Mouse (Mus musculus) urinary bladder, postnatal 36 days (tissue): Measurements from ENCODE around the gene Wdr27.
A peak's percentile ranks its signal among the peaks of the same experiment; 100 is the strongest.
"Not testable (repeated sequence)": the region's sequence is repeated elsewhere in the genome, so short reads cannot be mapped to it uniquely, and the experiment has no call there.

ENCODE experiments used
- DNase-seq, 2 experiments: peaks; one replicate each; pipeline ENCODE4 v3.0.0; 2022; ENCODE audit warnings: low spot score in 2 of 2, mixed read lengths in 1 of 2

Wdr27 gene

DNA sequence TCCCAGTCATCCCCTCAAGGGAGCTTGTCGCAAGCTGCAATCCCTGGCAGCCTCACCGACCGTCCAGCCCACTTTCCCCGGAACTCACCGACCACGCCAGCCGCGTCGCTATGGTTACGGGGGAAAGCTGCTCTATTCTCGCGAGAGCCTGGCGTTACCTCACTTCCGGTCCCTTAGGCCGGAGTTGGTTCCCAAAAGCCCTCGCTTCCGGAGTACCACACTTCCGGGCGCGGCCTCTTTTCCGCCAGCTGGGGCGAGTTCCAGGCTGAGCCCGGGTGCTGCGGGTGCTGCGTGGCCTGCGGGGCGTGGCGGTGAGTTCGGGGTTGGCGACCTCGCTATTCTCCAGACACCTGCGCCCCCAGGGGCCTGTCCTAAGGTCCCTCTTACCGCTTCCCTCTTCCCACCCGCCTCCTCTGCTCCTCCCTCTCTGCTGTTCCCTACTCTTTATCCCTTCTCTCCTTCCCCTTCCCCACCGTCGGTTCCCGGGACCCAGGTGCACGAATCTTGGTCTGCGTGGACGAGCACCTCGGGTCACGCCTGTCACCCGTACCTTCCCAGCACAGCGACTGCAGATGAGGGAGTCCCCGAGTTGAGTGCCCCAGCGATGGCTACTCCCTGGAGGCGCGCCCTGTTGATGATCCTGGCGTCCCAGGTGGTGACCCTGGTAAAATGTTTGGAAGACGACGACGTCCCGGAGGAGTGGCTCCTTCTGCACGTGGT, at the start of gene Wdr27, which contains the start of gene 1600012H06Rik:
Gene Wdr27, minus strand, starts transcription at position 150 of the 720 bp plus-strand sequence.
Gene 1600012H06Rik, plus strand, starts transcription at position 176 of the 720 bp plus-strand sequence.
- DNase-seq, result peak; percentile 98 to 99

DNA sequence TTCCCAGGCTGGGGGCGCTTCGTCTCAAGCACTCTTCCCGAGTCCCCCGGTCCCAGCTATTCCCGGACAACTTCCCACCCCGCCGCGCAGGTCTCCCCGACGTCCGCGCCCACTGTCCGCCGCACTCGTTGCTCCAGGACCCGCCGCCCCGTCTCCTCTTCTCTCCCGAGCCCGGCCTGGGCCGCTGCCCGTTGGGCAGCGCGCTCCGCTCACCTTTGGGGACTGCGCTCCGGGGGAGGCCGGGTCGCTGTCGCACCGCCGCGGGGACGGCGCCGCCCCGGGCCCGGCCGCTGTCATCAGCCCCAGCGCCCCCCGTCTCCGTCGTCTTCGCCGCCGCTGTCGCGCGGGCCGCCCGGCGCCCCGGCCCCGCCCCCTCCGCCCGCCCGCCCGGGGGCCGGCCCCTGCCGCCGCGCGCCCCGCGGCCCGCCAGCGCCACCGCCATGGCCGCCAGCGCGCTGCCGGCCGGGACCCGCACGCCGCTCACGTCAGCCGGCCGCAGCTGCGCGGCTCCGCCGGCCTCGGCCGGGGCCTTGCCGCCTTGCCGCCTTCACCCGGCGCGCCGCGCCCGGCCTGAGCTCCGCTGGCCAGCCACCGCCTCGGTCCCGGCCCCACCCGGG, 49.7 kb upstream of the Wdr27 start:
- DNase-seq, result not testable (repeated sequence)

DNA sequence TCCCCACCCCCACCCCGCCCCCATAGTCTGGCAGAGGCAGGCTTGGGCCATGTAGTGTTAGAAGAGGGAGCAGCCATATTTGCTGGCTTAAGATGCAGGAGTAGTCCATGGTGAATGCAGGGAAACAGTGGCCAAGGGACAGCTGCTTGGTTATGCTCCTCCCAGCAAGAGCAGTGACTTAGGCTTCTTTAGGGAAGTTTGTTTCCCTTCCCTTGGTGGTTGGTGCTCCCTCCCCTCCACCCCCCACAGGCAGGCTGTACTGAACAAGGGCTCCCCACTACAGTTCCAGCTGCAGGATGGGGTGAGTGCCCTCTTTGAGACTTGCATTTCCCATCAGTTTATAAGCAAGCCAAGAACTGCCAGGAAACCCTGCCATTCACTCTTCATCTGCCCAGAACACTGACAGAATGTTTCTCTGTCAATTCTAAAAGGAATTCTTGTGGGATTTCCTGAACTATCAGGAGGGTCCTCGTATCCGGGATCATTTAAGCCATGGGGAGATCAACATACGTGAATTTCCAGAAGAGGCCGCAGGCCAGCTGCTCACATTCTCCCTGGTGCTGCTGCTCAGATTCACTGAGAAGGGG, 47.3 kb upstream of the Wdr27 start:
- not testable (repeated sequence) for DNase-seq

DNA sequence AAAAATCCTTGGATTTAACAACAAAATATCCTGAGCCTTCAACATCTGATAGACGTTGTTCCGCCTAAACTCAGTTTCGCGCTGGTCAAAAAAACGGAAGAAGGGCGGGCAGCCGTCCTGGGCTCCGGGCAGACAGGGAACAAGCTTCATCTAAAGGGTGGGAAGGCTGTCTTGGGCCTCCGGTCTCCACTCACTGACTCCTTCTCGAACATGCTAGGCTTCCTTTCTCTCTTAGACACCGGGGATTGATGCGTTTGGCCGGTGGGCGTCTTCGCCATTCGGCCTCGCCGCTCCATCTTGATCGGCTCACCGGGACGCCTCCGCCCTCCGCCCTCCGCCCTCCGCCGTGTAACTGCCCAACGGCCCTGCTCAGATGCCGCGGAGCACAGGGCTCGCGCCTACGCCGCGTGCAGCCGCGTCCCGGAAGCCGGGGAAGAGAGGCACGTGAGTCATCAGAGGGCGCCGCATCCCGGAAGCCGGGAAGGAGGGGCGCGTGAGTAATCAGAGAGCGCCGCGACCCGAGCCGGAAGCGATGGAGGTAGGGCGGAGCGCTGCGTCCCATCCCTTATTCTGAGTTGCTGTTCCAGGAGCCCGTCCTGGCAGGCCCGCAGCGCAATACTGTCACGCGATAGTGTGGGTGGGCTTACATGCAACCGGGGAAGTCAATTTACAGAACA, 35.5 kb upstream of the Wdr27 start, which contains the start of the genes 9030025P20Rik and Gm3417:
Gene 9030025P20Rik, plus strand, starts transcription at position 107 of the 677 bp plus-strand sequence.
Gene Gm3417, minus strand, starts transcription at position 429 of the 677 bp plus-strand sequence.
- DNase-seq, result not testable (repeated sequence)

DNA sequence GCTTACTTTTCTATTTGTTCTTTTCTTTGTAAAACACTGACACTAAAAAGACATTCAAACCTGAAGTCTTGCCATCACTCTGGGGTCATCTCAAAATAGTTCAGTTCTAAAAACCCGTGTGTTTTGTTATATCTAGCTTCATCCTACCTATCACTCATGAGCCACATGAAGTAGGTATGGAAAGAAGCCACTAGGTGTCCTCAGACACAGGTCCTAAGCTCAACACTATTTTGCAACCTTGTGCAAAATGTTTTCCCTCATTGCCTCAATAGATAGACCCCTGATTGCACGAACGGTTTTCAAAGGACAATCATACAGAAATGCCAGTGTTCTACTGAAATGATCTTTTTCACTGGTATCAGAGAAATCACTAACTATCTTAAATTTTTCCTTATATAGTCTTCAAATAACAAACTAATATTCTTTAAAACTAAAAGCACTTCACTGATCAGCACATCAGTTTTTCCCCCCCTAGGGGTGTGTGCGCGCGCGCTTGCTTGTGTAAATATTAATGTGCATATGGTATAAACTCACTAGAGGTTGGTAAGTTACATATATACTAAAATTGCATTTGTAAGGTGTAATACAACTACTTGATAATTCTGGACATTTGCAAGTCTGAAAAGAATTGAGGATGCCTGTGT, 34.9 kb upstream of the Wdr27 start:
- not testable (repeated sequence) for DNase-seq

DNA sequence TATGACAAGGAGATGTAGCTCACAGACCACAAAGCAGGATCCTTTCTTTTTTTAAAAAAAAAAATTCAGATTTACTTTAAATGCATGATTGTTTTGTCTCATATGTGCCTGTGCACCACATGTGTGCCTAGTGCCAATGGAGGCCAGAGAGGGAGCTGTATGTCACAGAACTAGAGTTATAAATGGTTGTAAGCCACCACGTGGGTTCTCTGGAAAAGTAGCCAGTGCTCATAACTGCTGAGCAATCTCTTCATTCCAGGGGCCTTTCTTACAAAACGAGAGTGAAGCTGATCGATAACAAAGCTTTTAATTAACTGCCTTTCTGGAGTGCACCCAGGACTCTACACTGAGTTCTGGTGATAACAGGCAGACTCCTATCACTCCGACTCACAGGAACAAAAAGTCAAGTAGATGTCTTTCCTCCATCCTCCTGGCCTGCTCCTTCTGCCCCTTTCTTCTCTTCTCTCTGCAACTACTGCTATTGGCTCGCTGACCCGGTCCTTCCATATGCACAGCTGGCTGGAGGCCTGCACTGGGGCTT, 25.5 kb upstream of the Wdr27 start:
- not testable (repeated sequence) for DNase-seq

DNA sequence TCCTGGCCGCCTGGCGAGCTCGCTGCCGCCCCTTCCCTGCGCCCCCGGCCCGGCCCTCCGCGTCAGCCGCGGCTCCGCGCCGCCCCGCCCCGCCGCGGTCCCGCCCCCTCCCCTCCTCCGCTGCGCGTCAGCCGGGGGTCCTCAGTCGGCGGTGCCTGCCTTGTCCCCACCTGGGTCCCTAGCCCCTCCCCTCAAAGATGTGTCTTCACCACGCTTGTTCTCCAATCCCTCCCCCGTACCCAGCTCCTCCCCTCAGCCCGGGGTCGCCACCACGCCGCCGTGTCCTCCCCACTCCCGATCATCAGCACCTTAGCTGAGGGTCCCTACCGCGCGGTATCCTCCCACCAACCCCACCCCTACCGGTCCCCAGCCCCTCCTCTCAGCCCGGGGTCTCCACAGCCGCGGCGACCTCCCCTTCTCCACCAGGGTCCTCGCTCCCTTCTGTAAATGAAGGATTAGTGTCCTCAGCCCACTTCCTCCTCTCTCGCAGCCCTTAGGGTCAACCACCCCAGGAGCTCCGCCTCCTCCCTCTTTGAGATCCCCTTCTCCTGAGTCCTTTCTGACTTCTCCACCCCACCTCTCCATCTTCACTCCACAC, 18.7 kb upstream of the Wdr27 start:
- not testable (repeated sequence) for DNase-seq

DNA sequence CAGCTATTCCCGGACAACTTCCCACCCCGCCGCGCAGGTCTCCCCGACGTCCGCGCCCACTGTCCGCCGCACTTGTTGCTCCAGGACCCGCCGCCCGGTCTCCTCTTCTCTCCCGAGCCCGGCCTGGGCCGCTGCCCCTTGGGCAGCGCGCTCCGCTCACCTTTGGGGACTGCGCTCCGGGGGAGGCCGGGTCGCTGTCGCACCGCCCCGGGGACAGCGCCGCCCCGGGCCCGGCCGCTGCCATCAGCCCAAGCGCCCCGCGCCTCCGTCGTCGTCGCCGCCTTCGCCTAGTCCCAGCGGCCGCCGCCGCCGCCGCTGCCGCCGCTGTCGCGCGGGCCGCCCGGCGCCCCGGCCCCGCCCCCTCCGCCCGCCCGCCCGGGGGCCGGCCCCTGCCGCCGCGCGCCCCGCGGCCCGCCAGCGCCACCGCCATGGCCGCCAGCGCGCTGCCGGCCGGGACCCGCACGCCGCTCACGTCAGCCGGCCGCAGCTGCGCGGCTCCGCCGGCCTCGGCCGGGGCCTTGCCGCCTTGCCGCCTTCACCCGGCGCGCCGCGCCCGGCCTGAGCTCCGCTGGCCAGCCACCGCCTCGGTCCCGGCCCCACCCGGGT, 18.1 kb upstream of the Wdr27 start, which contains the start of gene Phf10:
Gene Phf10, minus strand, starts transcription at position 323 of the 606 bp plus-strand sequence.
- peak; percentile 24 to 37 for DNase-seq

DNA sequence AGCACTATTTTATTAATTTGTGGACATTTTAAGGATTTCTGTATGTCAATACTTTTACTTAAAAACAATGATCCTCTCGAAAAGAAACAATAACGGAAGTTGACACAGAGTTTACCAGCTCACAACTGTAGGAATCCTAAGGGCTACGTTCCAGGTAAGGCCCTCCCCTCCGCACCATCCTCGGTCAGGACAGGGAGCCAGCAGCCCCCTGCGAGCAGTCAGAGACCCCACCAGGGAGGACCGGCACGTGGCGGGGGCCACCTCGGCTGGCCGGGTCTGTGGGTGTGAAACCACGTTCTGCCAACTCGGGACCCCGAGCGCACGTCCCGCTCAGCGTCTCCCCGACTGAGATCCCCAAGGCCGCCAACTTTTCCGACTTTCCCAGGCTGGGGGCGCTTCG, 17.6 kb upstream of the Wdr27 start:
- no peak for DNase-seq

DNA sequence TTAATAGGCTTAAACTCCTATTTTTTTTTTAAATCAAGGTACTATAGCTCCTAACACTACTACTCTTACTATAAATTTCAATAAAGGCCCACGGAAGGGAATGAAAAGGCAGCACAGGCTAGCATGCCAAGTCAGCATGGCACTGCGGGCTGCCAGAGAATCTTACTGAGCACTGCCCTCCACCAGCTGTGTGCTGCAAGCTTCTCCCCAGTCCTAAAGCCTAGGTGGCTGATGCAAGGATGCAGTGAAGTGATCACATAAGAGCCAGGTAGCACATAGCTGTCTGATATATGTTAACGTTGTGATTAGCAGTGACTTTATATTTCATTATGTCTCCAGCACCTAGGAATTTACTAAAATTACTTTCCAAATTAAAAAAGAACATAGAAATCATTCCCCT, 17.0 kb upstream of the Wdr27 start:
- DNase-seq, result no peak

DNA sequence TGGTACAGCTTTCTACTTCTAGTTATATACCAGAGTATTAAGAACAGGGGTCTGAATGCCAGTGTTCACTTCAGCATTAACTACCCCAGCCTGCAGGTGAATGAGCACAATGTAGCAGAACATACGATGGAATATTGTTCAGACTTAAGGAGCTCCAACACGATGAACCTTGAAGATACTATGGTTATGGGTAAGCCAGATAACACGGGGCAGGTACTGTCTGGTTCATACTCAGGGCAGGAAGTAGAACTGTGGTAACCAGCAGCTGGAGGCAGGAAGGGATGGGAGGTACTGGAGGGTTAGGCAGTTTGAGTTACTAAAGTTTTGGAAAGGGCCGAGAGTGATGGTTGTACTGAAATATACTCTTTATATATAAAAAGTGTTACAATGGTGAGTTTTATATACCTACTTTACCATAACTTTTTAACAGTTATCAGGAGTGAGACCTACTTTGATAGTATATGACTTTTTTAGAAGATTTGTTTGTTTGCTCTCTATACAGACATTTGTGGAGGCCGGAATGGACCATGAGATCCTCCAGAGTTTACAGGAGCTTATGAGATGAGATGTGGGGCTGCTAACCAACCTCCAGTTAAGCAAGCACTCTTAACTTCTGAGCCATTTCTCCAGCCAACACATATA, 15.8 kb upstream of the Wdr27 start:
- DNase-seq, result no peak

DNA sequence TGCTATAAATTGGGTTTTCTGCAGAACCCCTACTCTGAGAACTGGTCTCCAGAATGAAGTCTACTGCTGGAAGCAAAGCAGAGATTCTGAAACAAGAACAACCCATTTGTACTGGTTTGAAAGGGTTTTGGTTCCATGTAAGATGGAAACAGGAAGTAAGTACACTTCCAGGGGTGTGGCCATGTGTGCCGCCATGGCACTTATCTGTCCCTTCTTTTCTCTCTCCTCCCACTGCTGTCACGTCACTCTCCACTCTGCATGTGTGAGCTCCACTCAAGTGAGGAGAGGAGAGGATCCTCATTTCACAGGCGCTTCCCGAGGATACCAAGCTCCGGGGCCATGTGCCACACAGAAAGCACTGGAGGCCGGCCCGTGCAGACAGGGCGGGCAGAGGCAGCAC, 10.5 kb upstream of the Wdr27 start:
- no peak for DNase-seq

DNA sequence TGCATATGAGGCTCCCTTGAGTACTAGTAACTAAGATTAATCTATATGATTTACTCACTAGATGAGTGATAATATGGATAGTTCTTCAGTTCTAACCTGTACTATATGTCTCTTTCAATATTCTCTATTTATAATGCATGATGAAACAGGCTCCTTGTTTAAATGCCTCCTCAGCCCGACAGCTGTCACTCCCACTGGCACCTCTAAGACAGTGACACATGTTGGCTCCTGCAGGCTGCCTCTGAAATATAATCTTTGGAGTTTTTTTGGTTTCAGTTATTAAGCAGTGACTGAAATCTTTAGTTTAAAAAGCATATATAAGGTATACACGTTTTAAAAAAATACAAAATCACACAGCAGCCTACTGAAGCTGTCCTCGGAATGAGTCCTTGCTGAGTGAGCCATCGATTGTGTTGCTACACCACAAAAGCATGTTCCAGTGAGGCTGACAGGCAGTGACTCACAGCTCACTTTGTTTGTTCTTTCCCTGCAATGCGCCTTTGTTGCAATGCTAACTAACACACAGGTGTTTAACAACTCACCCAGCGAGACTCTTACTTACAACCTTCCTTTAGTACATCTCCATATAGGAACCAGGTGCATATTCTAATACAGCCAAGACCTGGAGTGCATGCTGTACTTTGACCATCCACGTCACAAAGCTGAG, 6.3 kb upstream of the Wdr27 start:
- peak; percentile 13 to 21 for DNase-seq

DNA sequence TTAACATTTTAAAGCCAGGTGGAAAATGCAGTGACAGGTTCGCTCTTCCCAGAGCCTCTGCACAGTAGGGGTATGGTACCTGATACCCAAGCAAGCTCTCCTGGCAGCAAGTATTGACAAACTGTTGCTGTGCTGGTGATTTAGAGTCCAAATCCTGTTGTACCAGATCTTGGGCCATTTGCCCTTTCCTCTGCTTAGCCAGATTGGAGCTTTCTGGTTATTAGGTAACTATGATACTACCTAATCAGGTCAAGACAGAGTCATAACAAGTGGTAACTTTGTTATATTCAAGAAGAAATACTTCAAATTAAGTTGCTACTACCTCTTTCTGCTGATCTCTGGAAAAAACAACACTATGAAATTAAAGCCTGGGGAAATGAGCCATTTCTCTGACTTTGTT, 1.6 kb upstream of the Wdr27 start:
- peak; percentile 20 to 29 for DNase-seq

DNA sequence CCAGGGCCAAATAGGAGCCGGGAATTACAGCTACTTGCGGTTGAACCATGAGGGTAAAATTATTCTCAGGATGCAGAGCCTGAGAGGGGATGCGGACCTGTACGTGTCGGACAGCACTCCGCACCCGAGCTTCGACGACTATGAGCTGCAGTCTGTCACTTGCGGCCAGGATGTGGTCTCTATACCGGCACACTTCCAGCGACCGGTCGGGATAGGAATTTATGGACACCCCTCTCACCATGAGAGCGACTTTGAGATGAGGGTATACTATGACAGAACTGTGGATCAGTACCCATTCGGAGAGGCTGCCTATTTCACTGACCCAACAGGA, 736 bp upstream of the Wdr27 start:
- DNase-seq, result no peak

DNA sequence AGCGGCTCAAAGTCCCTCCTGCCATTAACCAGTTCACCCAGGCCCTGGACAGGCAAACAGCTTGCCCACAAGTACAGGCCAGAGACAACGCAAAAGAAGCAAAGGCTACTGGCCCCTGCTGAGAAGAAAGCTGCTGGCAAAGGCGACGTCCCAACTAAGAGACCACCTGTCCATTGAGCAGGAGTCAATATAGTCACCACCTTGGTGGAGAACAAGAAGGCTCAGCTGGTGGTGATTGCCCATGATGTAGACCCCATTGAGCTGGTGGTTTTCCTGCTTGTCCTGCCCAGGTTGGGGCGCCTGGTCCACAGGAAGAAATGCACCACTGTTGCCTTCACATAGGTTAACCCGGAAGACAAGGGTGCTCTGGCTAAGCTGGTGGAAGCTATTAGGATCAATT, 777 bp downstream of the Wdr27 start:
- DNase-seq, result not testable (repeated sequence)

DNA sequence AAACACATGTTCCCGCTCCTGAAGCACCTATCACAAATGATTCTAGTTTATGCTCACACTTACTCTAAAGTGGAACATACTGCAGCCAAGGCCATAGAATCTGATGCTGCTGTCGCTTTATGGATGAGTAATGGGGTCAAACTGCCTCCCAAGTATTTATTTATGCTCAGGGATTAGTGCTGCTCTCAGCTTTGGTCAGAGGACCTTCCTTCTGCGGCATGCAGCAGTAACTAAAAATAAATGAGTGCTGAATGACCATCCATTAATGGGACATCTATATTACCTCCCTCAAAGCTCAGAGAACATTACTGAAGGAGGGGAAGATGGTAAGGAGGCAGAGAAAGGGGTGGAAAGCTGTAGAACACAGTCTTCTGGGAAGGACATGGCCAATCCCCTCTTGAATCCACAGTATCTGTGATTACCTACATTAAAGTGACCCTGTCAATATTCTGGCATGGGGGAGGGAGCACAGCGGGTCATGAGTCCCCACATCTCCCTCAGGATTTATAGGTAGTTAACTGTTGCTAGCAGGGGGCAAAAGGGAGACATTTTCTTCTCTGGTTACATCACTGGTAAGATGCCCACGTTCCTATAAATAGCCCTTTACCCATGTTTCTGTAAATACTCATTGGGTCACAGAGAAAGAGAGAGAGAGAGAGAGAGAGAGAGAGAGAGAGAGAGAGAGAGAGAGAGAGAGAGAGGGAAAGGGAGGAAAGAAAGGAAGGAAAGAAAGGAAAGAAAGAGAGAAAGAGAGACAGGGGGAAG, 6.9 kb downstream of the Wdr27 start:
- no peak for DNase-seq

DNA sequence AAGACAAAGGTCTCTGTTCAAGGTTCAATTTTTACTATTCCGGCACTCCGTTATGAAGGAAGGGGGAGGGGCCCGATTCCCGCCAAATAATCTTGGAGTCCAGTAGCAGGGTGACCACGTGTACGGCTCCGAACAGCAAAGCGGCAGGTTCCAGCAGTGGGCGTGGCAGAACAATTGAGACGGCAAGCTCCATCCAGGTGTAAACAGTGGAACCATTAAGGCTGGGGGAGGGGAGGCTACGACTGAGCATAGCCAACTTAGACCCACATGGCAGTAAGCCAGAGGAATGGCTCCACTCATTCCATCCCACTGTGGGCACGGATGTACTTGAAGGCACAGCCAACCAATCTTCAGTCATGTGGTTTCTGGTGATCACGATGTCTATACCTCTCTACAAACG, 7.7 kb downstream of the Wdr27 start:
- not testable (repeated sequence) for DNase-seq

DNA sequence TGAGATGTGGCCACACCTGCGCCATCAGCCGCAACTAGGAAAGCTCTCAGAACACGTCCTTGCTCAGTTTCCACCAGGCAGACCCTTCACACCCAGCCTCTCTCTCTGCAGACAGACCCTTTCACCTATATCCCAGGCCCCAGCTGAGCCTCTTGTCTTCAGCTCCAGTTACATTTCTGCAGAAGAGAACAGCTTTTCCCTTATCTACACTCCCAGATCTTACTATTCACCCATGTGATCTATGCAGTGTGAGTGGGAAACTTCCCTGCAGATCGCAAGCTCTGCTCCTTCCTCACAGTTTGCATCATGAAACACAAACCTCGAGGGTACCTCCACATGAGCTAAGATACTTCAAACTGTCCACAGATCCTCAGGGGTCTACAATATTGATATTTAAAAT, 11.5 kb downstream of the Wdr27 start:
- DNase-seq, result no peak
